Mouse (Mus musculus) hindbrain, embryonic 10.5 days (tissue): Measurements from ENCODE around the gene Pofut2. TPM values are rescaled to one million over a fixed set of nuclear protein-coding genes. Genes with fewer than 3 reads are reported as not detected.

ENCODE experiments used
- DNase-seq: peaks from one replicate; pipeline ENCODE4 v3.0.0-alpha.2; 2017; ENCODE audit warnings: low spot score
- H3K27ac ChIP-seq: fragments of 300-500 bp; sonication (generic); 2 replicates; pipeline ENCODE4 v1.5.1; 2016; ENCODE audit warnings: mild to moderate bottlenecking, moderate library complexity
- H3K27me3 ChIP-seq: fragments of 300-500 bp; sonication (generic); 2 replicates; pipeline ENCODE4 v1.6.1; 2016; ENCODE audit warnings: mild to moderate bottlenecking; ENCODE audit not compliant: poor library complexity, insufficient read depth, severe bottlenecking
- H3K36me3 ChIP-seq: fragments of 300-500 bp; sonication (generic); 2 replicates; pipeline ENCODE4 v1.6.1; 2016; ENCODE audit warnings: mild to moderate bottlenecking, moderate library complexity
- H3K4me1 ChIP-seq: fragments of 300-500 bp; sonication (generic); replicated peaks from 2 replicates; pipeline ENCODE4 v1.6.1; 2016; ENCODE audit warnings: mild to moderate bottlenecking
- H3K4me3 ChIP-seq: fragments of 300-500 bp; sonication (generic); 2 replicates; pipeline ENCODE4 v1.5.1; 2016; ENCODE audit warnings: mild to moderate bottlenecking, moderate library complexity
- H3K9me3 ChIP-seq: fragments of 300-500 bp; sonication (generic); 2 replicates; pipeline ENCODE4 v1.6.1; 2016; ENCODE audit warnings: mild to moderate bottlenecking, moderate library complexity
- WGBS: fragments of 180-500 bp; shearing (Covaris S2); methylation state at CpG from one replicate; pipeline ENCODE4 v1.1.7; 2016; 5-methylcytosine and 5-hydroxymethylcytosine counted together
- polyA plus RNA-seq: library from polyadenylated mRNA; unstranded; fragments of >200 nt; fragmentation: Nextera tagmentation; extraction: Ambion mirVana; gene quantifications from 2 replicates; pipeline ENCODE4 v1.2.1, GENCODE M21; 2016

The Pofut2 gene
- polyA plus RNA-seq, 1 experiment from 2014 or later, result 86.6 TPM

- Histone ChIP-seq H3K4me3 (no peak overlapping the region), H3K36me3 (no peaks in the 10 kb centered on the region), H3K4me1 (peaks cover 22% of the 10 kb centered on the region), H3K27me3 (peaks cover 3% of the 10 kb centered on the region; the same call in 1 of the 2 replicates), H3K9me3 (0 out of 2 replicates have a peak, but pooled peaks cover 4% of the 10 kb centered on the region), H3K27ac (0 out of 2 replicates have a peak overlapping the region, but pooled peaks have one; percentile 40)
- DNase-seq, result no peak
- 74% methylated on average over 16 of the region's 16 CpGs for WGBS
These were observed 21.0 kb upstream of the Pofut2 start for GRCm38 (mm10) chr10:77237795-77238580.

GRCm38 (mm10) chr10:77240764-77241163 is 18.3 kb upstream of the Pofut2 start:
- 74% methylated on average over 8 of the region's 8 CpGs for WGBS
- no peak overlapping the region for H3K4me3 ChIP-seq
- no peaks in the 10 kb centered on the region for H3K36me3 ChIP-seq
- 0 out of 2 replicates have a peak, but pooled peaks cover 4% of the 10 kb centered on the region for H3K9me3 ChIP-seq
- no peak overlapping the region for H3K27ac ChIP-seq
- H3K27me3 ChIP-seq, result peaks cover 3% of the 10 kb centered on the region; the same call in 1 of the 2 replicates
- peaks cover 16% of the 10 kb centered on the region for H3K4me1 ChIP-seq
- DNase-seq, result no peak

- Histone ChIP-seq H3K4me1 (peaks cover 14% of the 10 kb centered on the region), H3K9me3 (0 out of 2 replicates have a peak, but pooled peaks cover 3% of the 10 kb centered on the region), H3K36me3 (no peaks in the 10 kb centered on the region), H3K27ac (no peak overlapping the region), H3K4me3 (no peak overlapping the region), H3K27me3 (peaks cover 3% of the 10 kb centered on the region; the same call in 1 of the 2 replicates)
- WGBS, result 90% methylated on average over 3 of the region's 3 CpGs
- no peak for DNase-seq
These were observed 16.6 kb upstream of the Pofut2 start for GRCm38 (mm10) chr10:77242396-77242795.

- WGBS, result 89% methylated on average over 14 of the region's 14 CpGs
- DNase-seq, result no peak
These were observed 16.1 kb upstream of the Pofut2 start for GRCm38 (mm10) chr10:77242871-77243270.

GRCm38 (mm10) chr10:77243572-77244161 is 15.4 kb upstream of the Pofut2 start:
- Histone ChIP-seq H3K9me3 (0 out of 2 replicates have a peak, but pooled peaks cover 3% of the 10 kb centered on the region), H3K27ac (no peak overlapping the region), H3K27me3 (no peaks in the 10 kb centered on the region), H3K4me1 (peaks cover 16% of the 10 kb centered on the region), H3K36me3 (no peaks in the 10 kb centered on the region), H3K4me3 (no peak overlapping the region)
- no peak for DNase-seq
- WGBS, result 69% methylated on average over 11 of the region's 11 CpGs

More at GRCm38 (mm10) chr10:77242871-77243270, 16.1 kb upstream of the Pofut2 start:
- Histone ChIP-seq H3K36me3 (no peaks in the 10 kb centered on the region), H3K27me3 (peaks cover 3% of the 10 kb centered on the region; the same call in 1 of the 2 replicates), H3K4me1 (peaks cover 15% of the 10 kb centered on the region), H3K4me3 (no peak overlapping the region), H3K27ac (0 out of 2 replicates have a peak overlapping the region, but pooled peaks have one; percentile 31), H3K9me3 (0 out of 2 replicates have a peak, but pooled peaks cover 3% of the 10 kb centered on the region)

GRCm38 (mm10) chr10:77244777-77245176 is 14.2 kb upstream of the Pofut2 start:
- peaks cover 16% of the 10 kb centered on the region for H3K4me1 ChIP-seq
- H3K4me3 ChIP-seq, result no peak overlapping the region
- no peak for DNase-seq
- H3K27ac ChIP-seq, result no peak overlapping the region
- no peaks in the 10 kb centered on the region for H3K27me3 ChIP-seq
- no peaks in the 10 kb centered on the region for H3K36me3 ChIP-seq
- WGBS, result 92% methylated on average over 6 of the region's 6 CpGs
- H3K9me3 ChIP-seq, result 0 out of 2 replicates have a peak, but pooled peaks cover 3% of the 10 kb centered on the region

- peaks cover 26% of the 10 kb centered on the region for H3K4me1 ChIP-seq
- no peak for DNase-seq
- no peak overlapping the region for H3K27ac ChIP-seq
- H3K36me3 ChIP-seq, result no peaks in the 10 kb centered on the region
- WGBS, result 88% methylated on average over 5 of the region's 5 CpGs
- H3K4me3 ChIP-seq, result no peak overlapping the region
- no peaks in the 10 kb centered on the region for H3K27me3 ChIP-seq
- no peaks in the 10 kb centered on the region for H3K9me3 ChIP-seq
These were observed 12.0 kb upstream of the Pofut2 start for GRCm38 (mm10) chr10:77247048-77247447.

- Histone ChIP-seq H3K36me3 (no peaks in the 10 kb centered on the region), H3K27ac (peak overlapping the region; percentile 4; the same call in 1 of the 2 replicates), H3K4me3 (no peak overlapping the region), H3K27me3 (no peaks in the 10 kb centered on the region), H3K9me3 (no peaks in the 10 kb centered on the region), H3K4me1 (peaks cover 33% of the 10 kb centered on the region)
- 87% methylated on average over 7 of the region's 7 CpGs for WGBS
- no peak for DNase-seq
These were observed 11.3 kb upstream of the Pofut2 start for GRCm38 (mm10) chr10:77247707-77248106.

- no peaks in the 10 kb centered on the region for H3K9me3 ChIP-seq
- no peaks in the 10 kb centered on the region; the same call in 1 of the 2 replicates for H3K27me3 ChIP-seq
- H3K27ac ChIP-seq, result peak overlapping the region; percentile 82; the same call in 1 of the 2 replicates
- H3K36me3 ChIP-seq, result no peaks in the 10 kb centered on the region
- DNase-seq, result no peak
- no peak overlapping the region for H3K4me3 ChIP-seq
- peaks cover 43% of the 10 kb centered on the region for H3K4me1 ChIP-seq
- WGBS, result 66% methylated on average over 18 of the region's 18 CpGs
These were observed 7.7 kb upstream of the Pofut2 start for GRCm38 (mm10) chr10:77251223-77251783.

GRCm38 (mm10) chr10:77251784-77252539 is 7.1 kb upstream of the Pofut2 start:
- 81% methylated on average over 18 of the region's 18 CpGs for WGBS
- Histone ChIP-seq H3K27me3 (no peaks in the 10 kb centered on the region; the same call in 1 of the 2 replicates), H3K27ac (peak overlapping the region; percentile 82), H3K36me3 (no peaks in the 10 kb centered on the region), H3K4me3 (no peak overlapping the region), H3K4me1 (peaks cover 43% of the 10 kb centered on the region), H3K9me3 (no peaks in the 10 kb centered on the region)
- DNase-seq, result no peak

GRCm38 (mm10) chr10:77252790-77253189 is 6.2 kb upstream of the Pofut2 start:
- H3K36me3 ChIP-seq, result no peaks in the 10 kb centered on the region
- peak; percentile 89 for DNase-seq
- H3K4me3 ChIP-seq, result no peak overlapping the region
- H3K27me3 ChIP-seq, result no peaks in the 10 kb centered on the region; the same call in 1 of the 2 replicates
- H3K27ac ChIP-seq, result peak overlapping the region; percentile 82
- H3K4me1 ChIP-seq, result peaks cover 42% of the 10 kb centered on the region
- no peaks in the 10 kb centered on the region for H3K9me3 ChIP-seq
- under 1% methylated on average over 4 of the region's 4 CpGs for WGBS

GRCm38 (mm10) chr10:77255231-77255630 is 3.8 kb upstream of the Pofut2 start:
- H3K4me3 ChIP-seq, result no peak overlapping the region
- H3K9me3 ChIP-seq, result no peaks in the 10 kb centered on the region
- H3K4me1 ChIP-seq, result peaks cover 53% of the 10 kb centered on the region
- 72% methylated on average over 3 of the region's 3 CpGs for WGBS
- H3K27me3 ChIP-seq, result no peaks in the 10 kb centered on the region; the same call in 1 of the 2 replicates
- H3K36me3 ChIP-seq, result no peaks in the 10 kb centered on the region
- DNase-seq, result no peak
- no peak overlapping the region; the same call in 1 of the 2 replicates for H3K27ac ChIP-seq
